Mouse (Mus musculus) embryonic fibroblast, embryonic 13.5 days (primary cell): ENCODE results near the gene Syt17.

Experiments used
- CTCF ChIP-seq: IDR thresholded peaks from 2 replicates; pipeline ENCODE4 v1.5.1; 2011; ENCODE audit warnings: mild to moderate bottlenecking, control low read depth, low read length, moderate library complexity, borderline replicate concordance; ENCODE audit not compliant: insufficient read depth
- POLR2A ChIP-seq: IDR thresholded peaks from 2 replicates; pipeline ENCODE4 v1.6.1; 2011; ENCODE audit warnings: low read depth, mild to moderate bottlenecking, control low read depth, low read length, moderate library complexity

- no peak for TF ChIP-seq POLR2A
- no peak for TF ChIP-seq CTCF
Observed at GRCm38 (mm10) chr7:118441535-118441934, 6.5 kb downstream of the Syt17 start.
